Mouse (Mus musculus) midbrain, embryonic 11.5 days (tissue): ENCODE data around the gene Drc3. TPM values are rescaled to one million over a fixed set of nuclear protein-coding genes. Genes with fewer than 3 reads are reported as not detected.
A peak's percentile ranks its signal among the peaks of the same experiment; 100 is the strongest.

ENCODE experiments used
- ATAC-seq: fragments of 200-750 bp; cut with Nextera tagmentation; 2 replicates; pipeline ENCODE4 v1.8.0; 2017; ENCODE audit warnings: moderate TSS enrichment, moderate library complexity; ENCODE audit not compliant: low FRiP score
- DNase-seq: peaks from one replicate; pipeline ENCODE4 v3.0.0; 2015; ENCODE audit warnings: low spot score; ENCODE audit errors: missing footprints
- H3K27ac ChIP-seq: fragments of 300-500 bp; sonication (generic); 2 replicates; pipeline ENCODE4 v1.5.1; 2014; ENCODE audit warnings: low read depth, low read length
- H3K27me3 ChIP-seq: fragments of 300-500 bp; sonication (generic); 2 replicates; pipeline ENCODE4 v1.6.1; 2014; ENCODE audit warnings: mild to moderate bottlenecking, low read length, moderate library complexity, mixed read lengths; ENCODE audit not compliant: control insufficient read depth, insufficient read depth
- H3K36me3 ChIP-seq: fragments of 300-500 bp; sonication (generic); 2 replicates; pipeline ENCODE4 v1.6.1; 2014; ENCODE audit warnings: mild to moderate bottlenecking, low read length, moderate library complexity, mixed read lengths; ENCODE audit not compliant: control insufficient read depth, insufficient read depth
- H3K4me1 ChIP-seq: fragments of 300-500 bp; sonication (generic); 2 replicates; pipeline ENCODE4 v1.6.1; 2014; ENCODE audit warnings: low read length; ENCODE audit not compliant: control insufficient read depth, insufficient read depth
- H3K4me2 ChIP-seq: fragments of 300-500 bp; sonication (generic); 2 replicates; pipeline ENCODE4 v1.6.1; 2014; ENCODE audit warnings: mild to moderate bottlenecking, moderate library complexity
- H3K4me3 ChIP-seq: fragments of 300-500 bp; sonication (generic); 2 replicates; pipeline ENCODE4 v1.5.1; 2014; ENCODE audit warnings: low read depth, low read length
- H3K9ac ChIP-seq: fragments of 300-500 bp; sonication (generic); 2 replicates; pipeline ENCODE4 v1.6.1; 2014; ENCODE audit warnings: low read length
- H3K9me3 ChIP-seq: fragments of 300-500 bp; sonication (generic); 2 replicates; pipeline ENCODE4 v1.6.1; 2016; ENCODE audit warnings: low read length; ENCODE audit not compliant: control insufficient read depth
- WGBS: fragments of 180-500 bp; shearing (Covaris S2); extraction: QIAGEN DNeasy Blood & Tissue Kit; methylation state at CpG from one replicate; pipeline ENCODE4 v1.1.7; 2014; 5-methylcytosine and 5-hydroxymethylcytosine counted together
- polyA plus RNA-seq: library from polyadenylated mRNA; unstranded; fragments of >200 nt; fragmentation: Nextera tagmentation; extraction: Ambion mirVana; gene quantifications from 2 replicates; pipeline ENCODE4 v1.2.1, GENCODE M21; 2014

Drc3 gene
- polyA plus RNA-seq, 1 experiment from 2014 or later = 2.4 TPM

DNA sequence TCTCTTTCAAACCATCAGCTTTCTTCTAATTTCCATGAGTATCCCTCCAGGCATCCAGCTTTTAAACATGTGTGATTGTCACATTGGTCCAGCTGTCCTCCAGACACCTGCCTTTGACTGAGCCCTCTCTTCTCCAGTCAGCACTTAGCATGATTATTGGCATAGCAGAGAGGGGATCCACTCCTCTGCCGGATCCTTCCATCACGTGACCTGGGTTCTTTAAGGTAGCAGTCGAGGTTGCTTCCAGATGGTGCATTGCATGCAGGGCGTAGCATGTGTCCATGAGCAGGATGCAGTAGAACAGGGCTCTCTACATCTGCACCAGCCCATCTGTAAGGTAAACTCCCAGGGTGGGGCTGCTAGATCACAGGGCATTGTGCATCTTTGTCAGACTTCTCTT is 15.8 kb downstream of the Drc3 start:
- H3K36me3 ChIP-seq = no peaks in the 10 kb centered on the region; the same call in 1 of the 2 replicates
- no peaks in the 10 kb centered on the region for H3K9me3 ChIP-seq
- no peak overlapping the region for H3K4me3 ChIP-seq
- H3K4me2 ChIP-seq = no peak overlapping the region
- DNase-seq = no peak
- H3K9ac ChIP-seq = no peak overlapping the region
- no peak for ATAC-seq
- H3K4me1 ChIP-seq = no peaks in the 10 kb centered on the region
- no peaks in the 10 kb centered on the region for H3K27me3 ChIP-seq
- WGBS = 81% methylated on average over 4 of the region's 4 CpGs
- H3K27ac ChIP-seq = no peak overlapping the region

DNA sequence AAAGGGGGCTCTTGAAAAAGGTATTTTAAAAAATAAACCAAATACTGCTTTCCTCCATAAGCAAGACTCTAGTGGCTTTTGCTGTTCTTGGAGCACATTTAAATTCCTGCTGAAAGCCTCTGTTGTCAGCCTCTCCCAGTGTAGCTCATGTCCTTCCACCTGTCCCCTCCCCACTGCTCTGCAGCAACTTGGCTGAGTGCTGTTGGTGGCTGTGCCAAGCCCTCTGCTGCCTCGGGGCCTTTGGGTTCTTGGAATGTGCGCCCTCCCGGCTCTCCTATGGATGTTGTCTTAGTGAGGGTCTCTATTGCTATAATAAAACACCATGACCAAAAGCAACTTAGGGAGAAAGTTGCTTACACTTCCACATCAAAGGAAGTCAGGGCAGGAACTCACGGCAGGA is 16.3 kb downstream of the Drc3 start:
- no peak for ATAC-seq
- no peaks in the 10 kb centered on the region; the same call in 1 of the 2 replicates for H3K36me3 ChIP-seq

DNA sequence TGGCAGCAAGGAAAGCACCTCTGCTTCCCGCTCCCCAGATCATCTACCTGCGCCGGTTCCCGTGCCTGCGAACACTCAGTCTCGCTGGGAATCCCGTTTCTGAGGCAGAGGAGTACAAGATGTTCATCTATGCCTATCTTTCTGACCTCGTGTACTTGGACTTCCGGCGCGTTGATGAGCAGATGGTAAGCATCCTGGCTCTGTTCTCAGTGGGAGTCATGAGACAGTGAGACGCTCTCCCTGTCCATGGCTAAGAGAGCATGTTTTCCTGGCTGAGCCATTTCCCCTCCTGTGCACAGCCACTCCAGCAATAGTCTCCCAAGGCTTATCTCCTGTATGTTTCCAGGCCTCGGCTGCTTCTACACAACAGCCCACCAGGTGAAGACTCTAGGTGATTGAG is 17.3 kb downstream of the Drc3 start:
- Histone ChIP-seq H3K4me3 (no peak overlapping the region), H3K27me3 (no peaks in the 10 kb centered on the region), H3K9me3 (no peaks in the 10 kb centered on the region), H3K4me1 (no peaks in the 10 kb centered on the region), H3K27ac (no peak overlapping the region), H3K4me2 (no peak overlapping the region), H3K36me3 (no peaks in the 10 kb centered on the region; the same call in 1 of the 2 replicates), H3K9ac (no peak overlapping the region)
- DNase-seq (no peak), ATAC-seq (no peak)
- WGBS = 88% methylated on average over 13 of the region's 13 CpGs

More for the DNA sequence above, 16.3 kb downstream of the Drc3 start:
- DNase-seq = no peak
- H3K9me3 ChIP-seq = no peaks in the 10 kb centered on the region
- no peaks in the 10 kb centered on the region for H3K27me3 ChIP-seq
- no peaks in the 10 kb centered on the region for H3K4me1 ChIP-seq
- no peak overlapping the region for H3K27ac ChIP-seq
- no peak overlapping the region for H3K9ac ChIP-seq
- no peak overlapping the region for H3K4me2 ChIP-seq
- no peak overlapping the region for H3K4me3 ChIP-seq
- 71% methylated on average over 4 of the region's 4 CpGs for WGBS

- Histone ChIP-seq H3K9ac (no peak overlapping the region), H3K27me3 (no peaks in the 10 kb centered on the region), H3K4me2 (no peak overlapping the region), H3K4me3 (no peak overlapping the region), H3K4me1 (no peaks in the 10 kb centered on the region), H3K36me3 (no peaks in the 10 kb centered on the region), H3K9me3 (no peaks in the 10 kb centered on the region), H3K27ac (no peak overlapping the region)
- ATAC-seq = no peak
- WGBS = 88% methylated on average over 6 of the region's 6 CpGs
- no peak for DNase-seq
Observed at GRCm38 (mm10) chr11:60374481-60374880, 21.4 kb downstream of the Drc3 start.

GRCm38 (mm10) chr11:60383518-60383917 is 30.4 kb downstream of the Drc3 start:
- no peaks in the 10 kb centered on the region for H3K27me3 ChIP-seq
- ATAC-seq (no peak), DNase-seq (no peak)
- H3K9ac ChIP-seq = no peak overlapping the region
- WGBS = 83% methylated on average over 6 of the region's 6 CpGs
- H3K4me1 ChIP-seq = peaks cover 3% of the 10 kb centered on the region; the same call in 1 of the 2 replicates
- H3K4me2 ChIP-seq = no peak overlapping the region
- H3K27ac ChIP-seq = no peak overlapping the region
- H3K4me3 ChIP-seq = no peak overlapping the region
- H3K36me3 ChIP-seq = no peaks in the 10 kb centered on the region
- no peaks in the 10 kb centered on the region for H3K9me3 ChIP-seq

- no peaks in the 10 kb centered on the region for H3K9me3 ChIP-seq
- H3K4me3 ChIP-seq = peak overlapping the region; percentile 12; the same call in 1 of the 2 replicates
- H3K4me2 ChIP-seq = peak overlapping the region; percentile 40
- no peaks in the 10 kb centered on the region for H3K36me3 ChIP-seq
- peak overlapping the region; percentile 32 for H3K27ac ChIP-seq
- H3K4me1 ChIP-seq = peaks cover 3% of the 10 kb centered on the region; the same call in 1 of the 2 replicates
- peak overlapping the region; percentile 51 for H3K9ac ChIP-seq
- peak; percentile 91 for DNase-seq
- 4% methylated on average over 16 of the region's 16 CpGs for WGBS
- peak; percentile 65 for ATAC-seq
- no peaks in the 10 kb centered on the region for H3K27me3 ChIP-seq
Observed at GRCm38 (mm10) chr11:60384762-60385421, 31.8 kb downstream of the Drc3 start.

GRCm38 (mm10) chr11:60385946-60386345 is 32.8 kb downstream of the Drc3 start:
- H3K4me2 ChIP-seq = no peak overlapping the region
- no peak overlapping the region for H3K4me3 ChIP-seq
- no peaks in the 10 kb centered on the region for H3K9me3 ChIP-seq
- no peak overlapping the region for H3K9ac ChIP-seq
- H3K27me3 ChIP-seq = no peaks in the 10 kb centered on the region
- H3K4me1 ChIP-seq = peaks cover 3% of the 10 kb centered on the region; the same call in 1 of the 2 replicates
- WGBS = 83% methylated on average over 5 of the region's 5 CpGs
- no peaks in the 10 kb centered on the region for H3K36me3 ChIP-seq
- no peak for ATAC-seq
- H3K27ac ChIP-seq = no peak overlapping the region
- DNase-seq = no peak

GRCm38 (mm10) chr11:60387944-60388343 is 34.8 kb downstream of the Drc3 start:
- no peaks in the 10 kb centered on the region for H3K27me3 ChIP-seq
- ATAC-seq (no peak), DNase-seq (no peak)
- H3K4me3 ChIP-seq = no peak overlapping the region
- no peaks in the 10 kb centered on the region for H3K36me3 ChIP-seq
- 90% methylated on average over 2 of the region's 2 CpGs for WGBS
- H3K4me2 ChIP-seq = no peak overlapping the region
- no peaks in the 10 kb centered on the region for H3K9me3 ChIP-seq
- no peak overlapping the region for H3K9ac ChIP-seq
- peaks cover 3% of the 10 kb centered on the region; the same call in 1 of the 2 replicates for H3K4me1 ChIP-seq
- H3K27ac ChIP-seq = no peak overlapping the region

- no peak overlapping the region for H3K9ac ChIP-seq
- DNase-seq = no peak
- no peaks in the 10 kb centered on the region for H3K4me1 ChIP-seq
- WGBS = 87% methylated on average over 6 of the region's 6 CpGs
- no peaks in the 10 kb centered on the region for H3K36me3 ChIP-seq
- H3K9me3 ChIP-seq = no peaks in the 10 kb centered on the region
- H3K4me2 ChIP-seq = no peak overlapping the region
- no peaks in the 10 kb centered on the region for H3K27me3 ChIP-seq
- no peak overlapping the region for H3K27ac ChIP-seq
- no peak overlapping the region for H3K4me3 ChIP-seq
- no peak for ATAC-seq
Observed at GRCm38 (mm10) chr11:60391346-60391745, 38.2 kb downstream of the Drc3 start.
